Mouse (Mus musculus) cortical plate, adult 2 months (tissue): Measurements from ENCODE around the gene Atg10. TPM values are rescaled to one million over a fixed set of nuclear protein-coding genes. Genes with fewer than 3 reads are reported as not detected.
A peak's percentile ranks its signal among the peaks of the same experiment; 100 is the strongest.

Experiments
- H3K27ac ChIP-seq: fragments of 200-500 bp; 2 replicates; pipeline ENCODE4 v1.5.1; 2012; ENCODE audit warnings: low read length, control low read depth, inconsistent platforms; ENCODE audit not compliant: insufficient read depth
- H3K4me1 ChIP-seq: fragments of 200-500 bp; 2 replicates; pipeline ENCODE4 v1.6.1; 2011; ENCODE audit warnings: low read length; ENCODE audit not compliant: control insufficient read depth, insufficient read depth
- H3K4me3 ChIP-seq: fragments of 200-500 bp; 2 replicates; pipeline ENCODE4 v1.5.1; 2011; ENCODE audit warnings: mild to moderate bottlenecking, low read length, control low read depth; ENCODE audit not compliant: insufficient read depth
- CTCF ChIP-seq: fragments of 200-500 bp; IDR thresholded peaks from 2 replicates; pipeline ENCODE4 v1.5.1; 2011; ENCODE audit warnings: mild to moderate bottlenecking, control low read depth, low read length; ENCODE audit not compliant: insufficient read depth; ENCODE audit errors: extremely low read depth
- POLR2A ChIP-seq: fragments of 200-500 bp; IDR thresholded peaks from 2 replicates; pipeline ENCODE4 v1.6.1; 2011; ENCODE audit warnings: mild to moderate bottlenecking, low read length, control low read depth; ENCODE audit not compliant: insufficient read depth; ENCODE audit errors: extremely low read depth
- polyA plus RNA-seq: library from polyadenylated mRNA; depleted of rRNA; stranded (reverse); fragments of >200 nt; gene quantifications from 2 replicates; pipeline ENCODE4 v1.2.3, GENCODE M21; 2012; rRNA removed

Atg10 gene
- polyA plus RNA-seq, 1 experiment = 11.2 TPM

DNA sequence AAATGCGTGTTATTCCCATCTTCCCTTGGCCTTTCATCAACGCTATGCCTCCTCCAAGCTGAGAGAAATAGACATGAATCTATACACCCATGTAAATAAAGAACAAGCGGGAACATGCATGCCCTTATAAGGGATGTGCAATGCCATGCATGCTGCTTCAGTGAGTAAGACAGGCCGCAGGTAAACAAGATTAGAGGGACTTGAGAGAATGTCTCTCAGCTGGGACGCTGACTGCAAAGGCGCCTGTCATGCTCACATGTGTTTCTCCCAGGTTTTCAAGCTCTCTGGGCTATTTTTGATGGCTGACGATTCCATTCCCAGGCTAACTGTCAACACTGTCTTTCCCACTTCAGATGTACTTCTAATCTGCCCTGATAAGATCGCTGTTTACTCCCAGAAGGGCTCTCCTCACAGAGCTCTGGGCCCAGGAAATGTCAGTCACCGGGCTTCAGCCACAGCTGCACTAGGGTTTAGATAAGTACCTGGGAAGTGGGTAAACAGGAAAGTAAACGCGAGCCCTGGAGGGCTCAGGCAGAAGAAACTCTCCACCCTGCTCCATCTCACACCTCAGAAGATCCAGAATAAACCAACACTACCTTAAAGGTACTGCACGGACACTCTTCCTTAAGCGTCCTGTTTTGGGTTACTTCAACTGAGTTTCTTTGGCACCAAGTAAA, 337.8 kb downstream of the Atg10 start:
- no peak overlapping the region for H3K27ac ChIP-seq

More for the DNA sequence above, 337.8 kb downstream of the Atg10 start:
- Histone ChIP-seq H3K4me1 (peaks cover 2% of the 10 kb centered on the region; the same call in 1 of the 2 replicates), H3K4me3 (0 out of 2 replicates have a peak overlapping the region, but pooled peaks have one; percentile 7)
- TF ChIP-seq CTCF (no peak), POLR2A (no peak)

Other genes with a start within 250 kb of the Atg10 start
- 104 and 107 TPM in 2 replicates for gene Ssbp2, start 236.3 kb upstream of the Atg10 start, polyA plus RNA-seq